Mouse (Mus musculus) erythroblast, adult 5-6 weeks (primary cell): ENCODE data around the gene Fyn. TPM values are rescaled to one million over a fixed set of nuclear protein-coding genes. Genes with fewer than 3 reads are reported as not detected.

ENCODE experiments used
- ATAC-seq: replicated peaks from 2 replicates; pipeline ENCODE4 v1.8.0; 2016; ENCODE audit warnings: moderate number of reproducible peaks, mild to moderate bottlenecking, moderate TSS enrichment, inconsistent platforms; ENCODE audit not compliant: poor library complexity, low FRiP score, severe bottlenecking
- total RNA-seq, 2 experiments: library from RNA; stranded (forward) in 1 of 2; stranded (reverse) in 1 of 2; fragments of 150-400 nt in 1 of 2; fragments of 200-764, 138-1000 nt in 1 of 2; gene quantifications; 2 replicates each; pipeline versions ENCODE4 v1.2.3 to v1.2.4; 2015 to 2017; ENCODE audit warnings: low replicate concordance in 2 of 2

The Fyn gene
- total RNA-seq, 2 experiments from 2014 or later = 3.7 to 5.7 TPM

- ATAC-seq = no peak
These were observed 66.2 kb downstream of the Fyn start for GRCm38 (mm10) chr10:39434758-39435448.

- no peak for ATAC-seq
These were observed 70.2 kb downstream of the Fyn start for GRCm38 (mm10) chr10:39438905-39439304.

- no peak for ATAC-seq
These were observed 71.9 kb downstream of the Fyn start for GRCm38 (mm10) chr10:39440506-39440905.

GRCm38 (mm10) chr10:39441636-39442035, 73.0 kb downstream of the Fyn start:
- ATAC-seq = no peak

- no peak for ATAC-seq
These were observed 74.5 kb downstream of the Fyn start for GRCm38 (mm10) chr10:39443122-39443521.

GRCm38 (mm10) chr10:39443947-39444346, 75.3 kb downstream of the Fyn start:
- ATAC-seq = no peak

GRCm38 (mm10) chr10:39445870-39446269, 77.2 kb downstream of the Fyn start:
- no peak for ATAC-seq

GRCm38 (mm10) chr10:39446706-39447105, 78.1 kb downstream of the Fyn start:
- ATAC-seq = no peak

- ATAC-seq = no peak
These were observed 80.5 kb downstream of the Fyn start for GRCm38 (mm10) chr10:39449179-39449578.

GRCm38 (mm10) chr10:39450356-39450755, 81.7 kb downstream of the Fyn start:
- ATAC-seq = no peak

GRCm38 (mm10) chr10:39451065-39451464, 82.4 kb downstream of the Fyn start:
- ATAC-seq = no peak

- no peak for ATAC-seq
These were observed 83.4 kb downstream of the Fyn start for GRCm38 (mm10) chr10:39451918-39452624.

GRCm38 (mm10) chr10:39455344-39455743, 86.7 kb downstream of the Fyn start:
- no peak for ATAC-seq

GRCm38 (mm10) chr10:39455857-39456620, 87.4 kb downstream of the Fyn start:
- ATAC-seq = no peak

GRCm38 (mm10) chr10:39456776-39457175, 88.1 kb downstream of the Fyn start:
- no peak for ATAC-seq

- ATAC-seq = no peak
These were observed 88.6 kb downstream of the Fyn start for GRCm38 (mm10) chr10:39457281-39457680.

GRCm38 (mm10) chr10:39458766-39459699, 90.4 kb downstream of the Fyn start:
- ATAC-seq = no peak

GRCm38 (mm10) chr10:39460621-39461020, 92.0 kb downstream of the Fyn start:
- no peak for ATAC-seq

- no peak for ATAC-seq
These were observed 93.3 kb downstream of the Fyn start for GRCm38 (mm10) chr10:39461909-39462308.

- ATAC-seq = no peak
These were observed 94.1 kb downstream of the Fyn start for GRCm38 (mm10) chr10:39462711-39463110.
